8 mouse cellular contexts compared by ENCODE assay signal in the genomic region with DNA sequence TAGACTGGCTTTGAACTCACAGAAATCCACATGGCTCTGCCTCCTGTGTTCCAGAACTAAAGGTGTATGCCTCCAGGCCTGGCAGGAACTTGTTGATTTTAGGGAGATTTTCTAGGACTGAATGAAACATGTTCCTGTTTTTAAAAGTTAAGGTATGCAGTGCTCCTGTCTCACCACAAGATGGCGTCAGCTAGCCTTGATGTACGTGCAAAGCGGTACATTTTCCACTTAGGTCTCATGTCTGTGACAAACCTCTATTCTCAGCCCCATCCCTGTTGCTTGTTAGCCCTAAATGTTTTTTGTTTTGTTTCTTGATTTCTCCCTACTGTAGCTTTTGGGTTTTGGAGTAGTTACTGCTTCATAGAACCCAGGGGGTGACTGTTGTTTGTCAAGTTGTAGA. TPM values are rescaled to one million over a fixed set of nuclear protein-coding genes. Genes with fewer than 3 reads are reported as not detected.
A peak's percentile ranks its signal among the peaks of the same experiment; 100 is the strongest.
DNase-seq lines count a peak whose midpoint lies in the region; ATAC-seq and TF ChIP-seq lines count a peak whose summit lies in the region.

No protein-coding gene starts in this region.

- peak; percentile 90 for TF ChIP-seq CTCF in heart, adult 2 months (IDR thresholded peaks at IDR 0.05)
- no peak for TF ChIP-seq CTCF in thymus, adult 2 months (IDR thresholded peaks at IDR 0.05; ENCODE audit: borderline replicate concordance, control insufficient read depth, extremely low read depth, insufficient read depth, low read length, poor library complexity)

- no peak overlapping the region for H3K27ac ChIP-seq in heart, adult 2 months
- no peak overlapping the region for H3K27ac ChIP-seq in thymus, adult 2 months (ENCODE audit: control insufficient read depth, insufficient read depth, low read length)

- no peaks in the 10 kb centered on the region for H3K36me3 ChIP-seq in heart, adult 2 months (ENCODE audit: control insufficient read depth, insufficient read depth, low read length)
- H3K36me3 ChIP-seq in thymus, adult 2 months (ENCODE audit: control insufficient read depth, insufficient read depth, low read length): peaks cover 32% of the 10 kb centered on the region

- TF ChIP-seq EP300 in heart, adult 2 months (IDR thresholded peaks at IDR 0.05; ENCODE audit: insufficient read depth, low read depth, low read length): 0 out of 2 replicates have a peak, but pooled peaks have one; percentile 30

- DNase-seq in heart, adult 2 months: no peak
- no peak for DNase-seq in heart, adult 11 months
- DNase-seq in thymus, adult 2 months: peak; percentile 31
- no peak for DNase-seq in thymus, adult 18-20 months
- DNase-seq in kidney, postnatal 36 days: peak; percentile 37 to 48
- DNase-seq in urinary bladder, adult 18-20 months (ENCODE audit: low spot score in 2 of 2): no peak

- H3K9ac ChIP-seq in heart, adult 2 months (ENCODE audit: low read depth, low read length): no peak overlapping the region

- WGBS in heart, adult 2 months: 8% methylated on average over 3 of the region's 3 CpGs
- 0% methylated on average over 3 of the region's 3 CpGs for WGBS in thymus, adult 2 months

- H3K4me3 ChIP-seq in heart, adult 2 months: no peak overlapping the region
- no peak overlapping the region for H3K4me3 ChIP-seq in thymus, adult 2 months (ENCODE audit: control insufficient read depth, insufficient read depth, low read length)

- no peaks in the 10 kb centered on the region for H3K27me3 ChIP-seq in heart, adult 2 months (ENCODE audit: control insufficient read depth, insufficient read depth, low read length)
- H3K27me3 ChIP-seq in thymus, adult 2 months (ENCODE audit: control insufficient read depth, insufficient read depth, low read length): no peaks in the 10 kb centered on the region

- peak; percentile 98 for ATAC-seq in common myeloid progenitor, adult 5-6 weeks (replicated peaks; ENCODE audit: low read depth, poor library complexity, severe bottlenecking)
- ATAC-seq in megakaryocyte, adult 5-6 weeks (ENCODE audit: poor library complexity, severe bottlenecking): peak; percentile 91

- no peak for TF ChIP-seq POLR2A in heart, adult 2 months (IDR thresholded peaks at IDR 0.05; ENCODE audit: insufficient read depth, low read depth, low read length)
- no peak for TF ChIP-seq POLR2A in thymus, adult 2 months (IDR thresholded peaks at IDR 0.05; ENCODE audit: control insufficient read depth, extremely low read depth, insufficient read depth, low read length, poor library complexity)

- intact Hi-C loops in heart, adult 2 months (cut with DNase I): loop anchor here (1.0 kb wide), 2 partner anchors 117 to 121 kb away; no protein-coding TSS in a partner anchor

- no peaks in the 10 kb centered on the region for H3K4me1 ChIP-seq in heart, adult 2 months (ENCODE audit: control insufficient read depth, insufficient read depth, low read length)
- no peaks in the 10 kb centered on the region for H3K4me1 ChIP-seq in thymus, adult 2 months (replicated peaks; ENCODE audit: control insufficient read depth, insufficient read depth, low read length)

- no peaks in the 10 kb centered on the region for H3K79me2 ChIP-seq in heart, adult 2 months (replicated peaks; ENCODE audit: control insufficient read depth, insufficient read depth, low read length)

RNA-seq across cellular contexts. Expression of a gene that starts 19.1 kb away (rescaled TPM):
- total RNA-seq in heart, adult 2 months (2021): 10 to 100 TPM; 20.5 to 31.5 TPM
- polyA plus RNA-seq in heart, adult 2 months (2012; rRNA removed): 18.7 and 21.8 TPM in 2 replicates
- 78.0 and 79.8 TPM in 2 replicates for polyA plus RNA-seq in thymus, adult 2 months (2012; rRNA removed)
- total RNA-seq in common myeloid progenitor, adult 5-6 weeks (2017): 44.4 and 47.0 TPM in 2 replicates
- total RNA-seq in megakaryocyte, adult 5-6 weeks (2015): 37.4 and 50.0 TPM in 2 replicates
- 55.5 and 74.5 TPM in 2 replicates for total RNA-seq in megakaryocyte, adult 5-6 weeks (2017)

RNA-seq across cellular contexts. Expression of a gene that starts 30.4 kb away (rescaled TPM):
- total RNA-seq in heart, adult 2 months (2021): 10 to 100 TPM; 21.5 to 22.0 TPM
- 21.7 and 30.6 TPM in 2 replicates for polyA plus RNA-seq in heart, adult 2 months (2012; rRNA removed)
- 46.5 and 52.2 TPM in 2 replicates for polyA plus RNA-seq in thymus, adult 2 months (2012; rRNA removed)
- 33.9 and 41.5 TPM in 2 replicates for total RNA-seq in common myeloid progenitor, adult 5-6 weeks (2017)
- total RNA-seq in megakaryocyte, adult 5-6 weeks (2015): 16.1 and 16.2 TPM in 2 replicates
- total RNA-seq in megakaryocyte, adult 5-6 weeks (2017): 8.7 and 12.6 TPM in 2 replicates

RNA-seq across cellular contexts. Expression of a gene that starts 52.3 kb away (rescaled TPM):
- total RNA-seq in heart, adult 2 months (2021): 10 to 100 TPM; 43.5 to 58.2 TPM
- polyA plus RNA-seq in heart, adult 2 months (2012; rRNA removed): 36.7 and 63.2 TPM in 2 replicates
- 6.7 and 12.8 TPM in 2 replicates for polyA plus RNA-seq in thymus, adult 2 months (2012; rRNA removed)
- total RNA-seq in common myeloid progenitor, adult 5-6 weeks (2017): 6.9 and 7.9 TPM in 2 replicates
- 1.6 and 2.0 TPM in 2 replicates for total RNA-seq in megakaryocyte, adult 5-6 weeks (2015)
- 1.7 and 2.4 TPM in 2 replicates for total RNA-seq in megakaryocyte, adult 5-6 weeks (2017)

Comparison
In these comparisons a context has a peak if more than half of its experiments do, and no peak if none do; other contexts are left out.
1. DNase-seq: peak in thymus, adult 2 months (single experiment) and kidney, postnatal 36 days (2 of 2); none in heart, adult 2 months (0 of 2), heart, adult 11 months (single experiment), thymus, adult 18-20 months (0 of 2) and urinary bladder, adult 18-20 months (0 of 2).